Mouse (Mus musculus) liver, adult 2 months (tissue): ENCODE results near the gene Chdh.

ENCODE experiments used
- CTCF ChIP-seq: fragments of 200-500 bp; IDR thresholded peaks from 2 replicates; pipeline ENCODE4 v1.5.1; 2011; ENCODE audit warnings: low read depth, low read length, control low read depth
- POLR2A ChIP-seq: fragments of 200-500 bp; IDR thresholded peaks from 2 replicates; pipeline ENCODE4 v1.6.1; 2011; ENCODE audit warnings: low read length, control low read depth; ENCODE audit not compliant: insufficient read depth; ENCODE audit errors: extremely low read depth

GRCm38 (mm10) chr14:30011886-30012560 is 3.2 kb downstream of the Chdh start:
- TF ChIP-seq CTCF (no peak), POLR2A (no peak)
